Mouse (Mus musculus): ENCODE data around the gene Aqr.

Aqr gene

DNA sequence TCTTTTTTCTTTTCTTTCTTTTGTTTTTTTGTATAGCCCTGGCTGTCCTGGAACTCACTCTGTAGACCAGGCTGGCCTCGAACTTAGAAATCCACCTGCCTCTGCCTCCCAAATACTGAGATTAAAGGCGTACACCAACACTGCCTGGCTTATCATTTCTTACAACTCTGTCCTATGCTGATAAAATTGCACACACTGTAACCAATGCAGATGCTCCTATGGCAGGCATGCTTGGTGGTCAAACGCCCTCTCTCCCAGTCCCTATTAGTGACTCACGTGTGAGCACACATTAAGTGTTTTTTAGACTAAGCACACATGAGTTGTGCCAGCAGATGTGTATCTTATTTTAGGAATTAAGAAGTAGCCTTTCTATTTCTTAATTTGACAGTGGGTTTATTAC is 53.5 kb downstream of the Aqr start:
- DNase-seq = no peak

DNA sequence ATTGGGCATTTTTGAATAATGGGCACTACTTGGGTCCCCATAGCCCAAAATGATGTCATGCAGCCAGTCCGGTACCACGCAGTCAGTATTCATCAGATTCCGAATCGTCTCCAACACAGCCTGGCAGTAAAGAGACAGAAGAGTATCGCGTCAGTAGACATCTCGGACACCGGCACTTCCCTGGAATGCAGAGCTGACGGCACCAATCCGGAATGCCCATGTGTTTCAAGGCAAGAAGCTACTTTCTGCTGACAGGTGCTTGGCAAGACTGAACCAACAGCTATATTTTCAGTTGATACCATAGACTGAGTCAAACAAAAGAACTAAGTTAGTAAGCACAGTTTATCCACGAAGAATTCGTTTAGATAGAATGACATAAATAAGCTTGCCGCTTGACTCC is 56.2 kb downstream of the Aqr start:
- DNase-seq = no peak

DNA sequence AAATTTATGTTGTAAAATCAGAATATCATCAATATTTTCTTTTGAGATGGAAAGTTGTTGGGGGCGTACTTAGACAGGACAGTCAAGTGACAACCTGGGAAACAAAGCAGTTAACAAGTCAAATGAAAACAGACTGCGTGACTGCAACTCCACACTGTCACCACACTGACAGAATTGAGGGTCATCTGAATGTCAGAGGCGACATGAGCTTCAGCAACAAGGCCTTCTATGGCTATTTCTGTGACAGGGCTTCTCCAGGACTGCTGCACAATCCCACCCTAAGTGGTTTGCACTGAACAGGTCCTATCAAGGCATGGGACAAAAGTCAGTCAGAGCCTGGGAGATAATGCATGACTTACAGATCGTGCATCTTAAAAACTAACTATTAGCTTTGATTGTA is 63.5 kb downstream of the Aqr start:
- no peak for DNase-seq

DNA sequence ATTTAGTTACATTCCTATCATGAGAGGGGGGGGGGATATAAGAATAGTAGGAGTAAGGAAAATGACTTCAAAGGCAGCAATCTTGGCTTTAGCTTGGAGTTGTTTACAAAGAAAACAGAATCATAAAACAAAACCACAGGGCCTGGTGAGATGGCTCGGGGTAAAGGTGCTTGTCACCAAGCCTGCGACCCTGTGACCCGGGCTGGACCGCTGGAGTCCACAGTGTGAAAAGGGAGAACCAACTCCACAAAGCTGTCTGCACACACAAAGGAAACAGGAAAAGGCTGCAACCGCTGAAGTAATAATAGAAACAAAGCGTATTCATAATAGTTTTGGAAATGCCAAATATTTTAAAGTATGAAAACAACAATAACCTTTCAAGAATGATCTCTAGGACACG is 67.4 kb downstream of the Aqr start:
- no peak for DNase-seq

DNA sequence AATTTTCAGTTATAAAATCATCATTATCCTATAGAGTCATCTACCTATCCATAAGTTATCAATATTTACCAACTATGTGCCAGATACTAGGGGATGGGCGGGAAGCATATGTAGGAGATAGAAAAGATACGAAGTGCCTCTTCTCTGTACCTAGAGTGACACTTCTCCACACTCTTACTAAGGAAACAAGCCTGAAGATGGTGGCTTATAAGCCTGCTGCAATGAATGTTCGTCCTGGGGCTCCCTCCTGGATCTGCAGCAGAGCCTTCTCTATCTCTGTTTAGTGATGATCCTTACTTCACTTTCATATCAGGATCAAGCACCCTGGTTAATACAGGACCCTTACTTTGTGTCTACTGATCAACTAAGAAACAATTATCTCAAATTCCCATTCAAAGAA is 69.2 kb downstream of the Aqr start:
- no peak for DNase-seq

- DNase-seq = no peak
Measured at GRCm38 (mm10) chr2:114117235-114117634, 69.6 kb downstream of the Aqr start.

DNA sequence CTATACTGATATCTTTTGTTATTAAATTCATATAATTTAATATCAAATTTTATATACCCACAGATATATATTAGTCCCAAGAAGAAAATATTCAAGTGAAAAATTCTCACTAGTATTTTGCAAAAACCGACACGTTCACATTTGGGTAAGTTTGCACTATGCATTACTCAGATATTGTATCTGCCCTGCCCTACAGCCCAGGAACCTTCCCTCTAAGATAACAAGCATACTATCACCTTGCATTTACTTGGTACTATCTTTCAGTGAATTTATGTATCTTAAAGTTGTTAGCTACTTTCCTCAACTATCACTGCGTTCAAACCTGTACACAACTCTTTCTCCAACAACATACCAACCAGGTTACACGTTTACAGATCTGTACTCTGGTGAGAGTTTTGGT is 71.3 kb downstream of the Aqr start:
- DNase-seq = no peak

GRCm38 (mm10) chr2:114107288-114108278 is 79.2 kb downstream of the Aqr start:
- DNase-seq = no peak

DNA sequence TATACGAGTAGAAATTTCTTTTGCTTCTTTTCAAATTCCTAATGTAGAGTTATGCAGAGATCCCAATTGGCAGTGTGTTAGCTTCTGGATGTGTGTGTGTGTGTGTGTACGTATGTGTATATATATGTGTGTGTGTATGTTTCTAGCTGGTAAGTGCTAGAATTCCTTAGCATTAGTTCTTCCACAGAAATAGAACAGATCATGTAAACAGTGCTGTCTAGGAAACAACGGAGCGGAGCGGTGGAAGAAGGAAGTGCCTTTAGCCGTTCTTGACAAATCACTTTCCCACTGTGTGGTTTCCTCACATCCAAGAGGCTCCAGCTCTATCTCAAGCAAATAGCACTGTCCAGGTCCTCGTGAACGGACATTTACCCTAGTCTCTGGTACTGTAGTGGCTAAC is 80.4 kb downstream of the Aqr start:
- no peak for DNase-seq

- DNase-seq = no peak
Measured at GRCm38 (mm10) chr2:114102471-114102870, 84.4 kb downstream of the Aqr start.

DNA sequence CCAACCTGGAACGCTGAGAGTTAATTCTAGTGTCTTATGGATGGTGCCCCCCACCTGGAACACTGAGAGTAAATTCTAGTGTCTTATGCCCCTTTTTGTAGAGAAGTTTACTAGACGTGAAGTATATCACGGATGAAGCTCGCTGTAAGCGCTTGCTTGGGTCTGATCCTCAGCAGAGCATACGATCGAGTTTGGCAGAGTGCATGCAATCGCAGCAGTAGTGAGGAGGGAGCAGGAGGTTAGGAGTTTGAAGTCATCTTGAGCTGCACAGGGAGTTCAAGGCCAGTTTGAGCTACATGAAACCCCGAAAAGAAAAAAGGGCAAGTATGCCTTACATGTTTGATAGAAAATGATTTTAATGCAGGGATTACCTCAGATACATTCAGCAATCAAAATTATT is 86.0 kb downstream of the Aqr start:
- no peak for DNase-seq

DNA sequence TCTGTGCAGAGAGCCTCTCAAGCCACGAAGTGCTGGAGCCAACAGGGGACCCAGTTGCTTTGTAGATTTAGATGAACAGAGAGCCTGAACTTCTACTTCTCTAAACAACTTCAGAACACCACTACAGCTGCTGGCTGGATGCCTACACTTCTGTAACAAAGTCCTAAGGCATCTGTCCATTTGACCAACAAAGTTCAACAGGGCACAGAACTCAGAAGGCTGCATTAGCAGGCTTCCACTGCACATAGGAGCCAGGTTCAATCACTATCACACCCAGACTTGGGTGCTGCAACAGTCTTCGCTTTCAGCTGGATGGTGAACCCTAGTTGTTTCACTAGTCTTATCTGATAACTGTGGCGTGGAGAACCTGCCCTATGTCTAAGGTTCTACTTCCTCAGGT is 87.0 kb downstream of the Aqr start:
- no peak for DNase-seq

DNA sequence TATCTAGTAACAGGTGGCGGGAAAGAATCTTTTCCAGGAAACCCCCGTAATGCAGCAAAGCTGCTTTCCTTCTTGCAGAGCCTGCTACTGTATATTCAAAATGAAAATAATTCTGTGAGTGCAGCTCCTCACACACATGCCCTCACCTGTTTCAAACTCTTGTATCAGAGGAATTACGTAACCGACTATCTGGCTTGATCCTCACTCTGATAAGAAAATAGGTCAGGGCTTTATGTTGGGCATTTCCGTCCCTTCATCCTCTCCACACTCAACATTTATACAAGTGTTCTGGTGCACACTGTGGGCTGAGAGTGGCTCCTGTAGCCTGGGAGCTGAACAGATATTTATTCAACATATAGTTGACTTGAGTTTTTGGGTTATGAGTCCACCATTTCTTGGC is 87.7 kb downstream of the Aqr start:
- DNase-seq = no peak

DNA sequence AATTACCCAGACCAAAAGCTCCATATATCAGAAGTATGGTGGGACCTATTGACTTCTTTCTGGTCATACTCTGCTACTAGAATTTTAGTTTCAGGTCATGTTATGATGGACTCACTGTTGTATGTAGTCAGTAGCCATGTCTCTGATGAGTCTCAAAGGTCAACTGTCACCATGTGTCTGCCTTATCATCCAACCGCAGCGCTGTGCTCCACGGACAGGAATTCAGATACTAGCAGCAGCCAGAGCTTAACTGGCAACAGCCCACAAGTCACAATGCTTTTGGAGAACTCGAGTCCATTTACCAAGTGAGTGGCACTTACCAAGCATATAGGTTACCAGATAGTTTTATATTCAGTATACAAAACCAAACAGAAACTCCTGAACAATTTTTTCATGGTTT is 89.2 kb downstream of the Aqr start:
- DNase-seq = no peak

- no peak for DNase-seq
Measured at GRCm38 (mm10) chr2:114096570-114096969, 90.3 kb downstream of the Aqr start.

DNA sequence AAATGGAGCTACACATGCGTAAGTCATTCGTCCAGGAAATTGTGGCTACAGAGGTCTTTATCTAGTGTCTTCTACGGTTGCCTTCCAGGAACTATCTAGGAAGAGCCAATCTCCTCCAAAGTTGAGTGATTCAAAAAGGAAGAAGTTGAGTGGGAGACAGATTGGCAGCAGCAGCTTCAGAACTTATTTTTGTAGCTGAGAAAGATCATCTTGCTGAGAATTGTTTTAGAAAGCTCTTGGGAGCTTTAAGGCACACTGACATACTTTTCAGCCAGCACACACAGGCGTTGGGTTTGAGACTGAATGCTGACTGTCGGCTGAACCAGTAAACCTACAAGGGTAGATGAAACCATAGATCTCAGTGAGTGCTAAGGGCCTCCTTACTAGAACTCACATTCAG is 91.5 kb downstream of the Aqr start:
- DNase-seq = no peak

DNA sequence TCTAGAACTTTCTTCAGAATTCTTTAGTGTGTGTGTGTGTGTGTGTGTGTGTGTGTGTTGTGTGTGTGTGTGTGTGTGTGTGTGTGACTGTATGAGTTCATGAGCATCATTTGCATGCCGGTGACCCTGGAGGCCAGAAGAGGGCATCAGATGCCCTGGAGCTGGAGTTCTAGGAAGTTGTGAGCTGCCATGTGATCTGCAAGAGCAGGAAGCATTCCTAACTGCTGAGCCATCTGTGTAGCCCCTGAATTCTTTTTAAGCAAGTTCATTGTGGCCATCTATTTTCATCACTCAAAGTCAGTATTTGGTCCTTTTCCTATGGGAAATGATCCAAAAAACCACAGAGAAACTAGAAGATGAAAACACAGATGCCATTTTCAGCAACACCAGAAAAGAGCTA is 92.1 kb downstream of the Aqr start:
- DNase-seq = no peak

DNA sequence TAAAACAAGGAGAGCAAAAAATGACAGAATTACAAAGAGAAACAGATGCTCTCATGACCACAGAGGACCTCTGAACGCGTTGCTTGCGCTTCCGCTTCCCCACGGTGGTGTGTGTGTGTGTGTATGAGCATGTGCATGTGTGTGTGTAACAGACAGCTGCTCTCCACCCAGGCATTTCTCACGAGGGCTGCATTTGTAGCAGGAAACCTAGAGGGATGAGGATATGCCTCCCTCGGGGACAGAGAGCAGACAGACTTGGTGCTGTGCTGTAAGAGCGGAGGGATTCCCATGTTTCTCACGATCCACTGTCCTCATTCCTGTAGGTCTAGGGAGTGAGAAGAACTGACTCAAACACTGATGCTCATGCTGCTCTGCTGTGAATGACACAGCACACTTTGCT is 93.2 kb downstream of the Aqr start:
- no peak for DNase-seq

DNA sequence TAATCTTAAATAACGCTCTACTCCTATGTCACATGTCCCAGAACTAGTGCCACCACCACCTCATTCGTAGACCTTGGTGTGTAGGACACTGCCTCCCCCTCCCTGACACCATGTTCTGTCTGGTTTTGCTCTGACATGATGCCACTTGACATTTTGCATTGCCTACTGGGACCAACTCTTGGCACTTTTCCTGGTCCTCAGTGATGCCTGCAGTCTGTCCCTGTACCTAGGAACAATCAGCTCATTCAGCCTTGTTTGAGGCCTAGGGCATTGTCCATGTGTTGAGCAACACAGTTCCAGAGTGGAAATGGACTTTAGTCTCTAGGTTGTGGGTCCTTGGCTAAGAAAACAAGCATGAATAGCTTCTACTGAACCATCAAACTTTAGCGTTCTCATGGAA is 97.0 kb downstream of the Aqr start:
- DNase-seq = no peak

DNA sequence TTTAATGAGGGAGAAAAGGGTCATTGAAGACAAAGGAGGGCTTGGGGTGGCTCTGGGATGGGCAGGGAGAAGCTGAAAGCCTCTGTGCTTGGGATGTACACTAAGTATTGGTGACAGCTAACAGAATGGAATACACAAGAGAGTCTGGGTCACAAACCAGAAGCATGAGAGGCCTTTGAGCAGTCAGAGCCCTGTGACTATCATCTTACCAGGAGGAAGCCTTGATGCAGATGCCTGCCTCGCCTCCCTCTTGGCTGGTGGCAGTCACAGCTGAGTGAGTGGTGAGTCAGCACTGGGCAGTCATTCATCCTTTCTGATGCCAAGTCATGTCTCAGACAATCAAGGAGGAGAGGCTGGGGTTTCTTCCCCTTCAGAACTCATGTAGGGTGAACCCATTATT is 99.6 kb downstream of the Aqr start:
- no peak for DNase-seq

GRCm38 (mm10) chr2:114071876-114072275 is 114.9 kb downstream of the Aqr start:
- no peak for DNase-seq

DNA sequence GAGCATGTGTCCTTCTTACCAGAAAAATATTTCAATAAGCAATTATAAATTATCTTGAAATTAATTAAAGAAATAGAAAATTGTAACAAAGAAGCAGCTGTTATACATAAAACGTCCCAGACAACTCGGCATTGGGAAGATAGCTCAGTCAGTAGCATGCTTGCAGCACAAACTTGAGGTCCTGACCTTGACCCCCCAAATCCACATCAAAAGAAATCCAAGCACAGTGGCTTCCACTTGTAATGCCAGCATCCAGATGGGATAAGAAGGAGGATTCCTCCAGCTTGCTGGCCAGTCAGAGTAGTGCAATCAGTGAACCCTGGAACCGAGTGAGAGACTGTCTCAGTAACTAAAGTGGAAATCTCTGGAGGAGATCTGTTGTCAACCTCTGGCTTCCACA is 120.6 kb downstream of the Aqr start:
- DNase-seq = no peak

DNA sequence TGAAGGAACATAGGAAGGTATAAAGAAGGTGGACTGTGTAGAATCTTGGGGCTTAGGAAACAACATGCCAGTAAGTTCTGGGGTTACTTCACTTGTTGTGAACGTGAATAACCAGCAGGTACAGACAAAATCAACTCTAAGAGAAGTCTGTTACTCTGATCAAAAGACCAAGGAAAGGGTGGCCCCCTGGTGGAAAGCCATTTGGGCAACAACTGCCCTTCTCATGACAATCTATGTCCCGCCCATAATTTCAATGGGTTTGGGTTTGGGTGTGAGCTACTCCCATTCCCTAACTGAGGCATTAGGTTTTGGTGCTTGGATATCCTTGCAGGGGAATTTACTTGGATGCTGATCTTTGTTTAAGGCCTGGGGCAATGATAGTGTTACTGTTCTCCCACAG is 122.8 kb downstream of the Aqr start:
- no peak for DNase-seq

GRCm38 (mm10) chr2:114060071-114060591 is 126.7 kb downstream of the Aqr start:
- no peak for DNase-seq

- no peak for DNase-seq
Measured at GRCm38 (mm10) chr2:114059608-114060007, 127.2 kb downstream of the Aqr start.

All from cerebellum, postnatal 36 days (tissue).